Mouse (Mus musculus): Measurements from ENCODE around the gene Cdh1.

DNA sequence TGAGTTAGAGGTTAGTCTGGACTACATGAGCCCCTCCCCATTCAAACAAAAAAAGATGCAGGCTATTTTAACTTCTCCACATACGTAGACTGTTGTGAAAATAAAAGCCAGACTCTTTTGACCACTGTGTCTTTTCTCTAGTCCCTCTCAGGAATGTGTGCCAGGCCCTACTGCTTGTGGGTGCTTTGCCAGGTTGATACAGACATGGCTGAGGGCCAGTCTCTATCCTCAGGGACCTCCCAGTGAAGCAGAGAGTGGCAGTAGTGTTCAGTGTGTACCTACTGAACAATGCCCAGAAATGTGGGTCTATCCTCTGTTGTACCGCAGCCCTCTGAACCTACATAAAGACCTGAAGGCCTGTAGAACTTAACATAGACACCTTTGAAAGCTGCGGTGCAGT, 109.3 kb downstream of the Cdh1 start:
- TF ChIP-seq CTCF (IDR thresholded peaks at IDR 0.05; ENCODE audit: low read depth, low read length), result no peak
- no peak for TF ChIP-seq POLR2A (IDR thresholded peaks at IDR 0.05; ENCODE audit: insufficient read depth, low read length)

Data from ES-Bruce4 (cell line).